Mouse (Mus musculus): Measurements from ENCODE around the gene Auts2. TPM values are rescaled to one million over a fixed set of nuclear protein-coding genes. Genes with fewer than 3 reads are reported as not detected.
A peak's percentile ranks its signal among the peaks of the same experiment; 100 is the strongest.

The Auts2 gene
- total RNA-seq, 2 experiments from 2014 or later = 101 to 109 TPM

DNA sequence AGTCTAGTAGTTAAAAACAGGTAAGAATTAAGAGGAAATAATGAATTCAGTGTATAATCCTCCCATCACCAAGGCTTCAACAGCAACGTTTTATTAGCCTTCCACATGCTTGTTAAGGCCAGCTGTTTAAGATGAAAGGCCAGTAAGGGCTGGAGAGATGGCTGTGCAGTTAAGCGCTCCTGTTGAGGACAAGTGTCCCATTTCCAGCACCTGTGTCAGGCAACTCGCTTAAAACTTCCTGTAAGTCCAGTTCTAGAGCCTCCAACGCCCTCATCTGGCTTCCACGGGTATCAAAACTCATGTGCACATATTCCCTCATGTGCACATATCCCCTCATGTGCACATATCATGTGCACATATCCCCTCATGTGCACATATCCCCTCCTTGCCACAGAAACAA, 41.1 kb downstream of the Auts2 start:
- DNase-seq (ENCODE audit: low spot score in 2 of 2) = no peak

DNA sequence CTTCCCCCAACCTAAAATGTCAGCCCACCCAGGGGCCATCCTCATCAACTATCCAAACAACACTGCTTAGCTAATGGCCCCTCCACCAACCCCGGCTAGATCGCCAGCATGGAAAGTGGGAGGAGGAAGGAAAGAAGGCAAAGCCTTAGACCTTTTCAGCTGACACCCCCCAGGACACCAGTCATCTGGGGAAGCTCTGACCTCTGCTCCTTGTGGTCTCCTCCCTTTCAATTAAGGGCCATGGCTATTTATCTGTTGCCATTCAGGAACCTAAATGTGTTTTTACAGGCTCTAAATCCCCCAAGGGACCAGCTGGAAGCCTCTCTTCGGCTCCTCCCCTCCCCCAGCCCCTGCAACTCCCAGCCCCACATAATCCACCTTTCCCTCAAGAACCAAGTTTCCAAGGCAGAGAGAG, 42.3 kb downstream of the Auts2 start:
- no peak for DNase-seq (ENCODE audit: low spot score in 2 of 2)

DNA sequence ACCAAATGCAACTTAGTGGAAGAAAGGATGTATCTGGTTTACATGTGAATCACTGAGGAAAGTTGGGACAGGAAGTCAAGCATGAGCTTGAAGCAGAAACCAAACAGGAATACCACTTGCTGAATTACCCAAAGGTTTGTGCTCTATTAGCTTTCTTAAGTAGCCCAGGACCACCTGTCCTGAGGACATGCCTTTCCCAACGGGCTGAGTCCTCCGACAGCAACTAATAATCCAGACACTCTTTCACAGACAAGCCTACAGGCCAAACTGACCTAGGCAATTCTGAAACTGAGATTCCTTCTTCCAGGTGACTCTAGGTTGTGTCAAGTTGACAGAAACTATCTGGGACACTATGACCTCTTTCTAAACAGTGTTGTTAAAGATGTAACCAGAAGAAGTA, 44.2 kb downstream of the Auts2 start:
- DNase-seq (ENCODE audit: low spot score in 2 of 2) = no peak

DNA sequence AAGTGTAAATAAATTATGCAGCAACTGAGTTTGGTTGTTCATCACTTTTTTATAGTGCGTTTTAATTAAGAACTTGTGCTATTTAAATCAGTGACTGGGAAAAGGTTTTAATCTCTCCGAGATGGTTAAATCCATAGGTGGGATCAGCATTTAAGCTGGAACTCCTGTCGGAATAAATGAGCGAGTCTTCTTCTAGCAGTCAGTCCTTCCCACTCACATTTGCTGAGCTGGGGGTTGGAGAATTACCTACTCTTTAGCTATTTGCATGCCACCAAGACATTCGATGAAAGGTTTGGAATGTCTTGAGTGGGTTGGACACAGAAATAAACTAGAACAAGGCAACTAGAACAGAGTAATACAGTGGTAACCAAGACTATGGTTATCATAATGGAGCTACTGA, 45.1 kb downstream of the Auts2 start:
- DNase-seq (ENCODE audit: low spot score in 2 of 2) = peak in 1 of 2 experiments; percentile 10

DNA sequence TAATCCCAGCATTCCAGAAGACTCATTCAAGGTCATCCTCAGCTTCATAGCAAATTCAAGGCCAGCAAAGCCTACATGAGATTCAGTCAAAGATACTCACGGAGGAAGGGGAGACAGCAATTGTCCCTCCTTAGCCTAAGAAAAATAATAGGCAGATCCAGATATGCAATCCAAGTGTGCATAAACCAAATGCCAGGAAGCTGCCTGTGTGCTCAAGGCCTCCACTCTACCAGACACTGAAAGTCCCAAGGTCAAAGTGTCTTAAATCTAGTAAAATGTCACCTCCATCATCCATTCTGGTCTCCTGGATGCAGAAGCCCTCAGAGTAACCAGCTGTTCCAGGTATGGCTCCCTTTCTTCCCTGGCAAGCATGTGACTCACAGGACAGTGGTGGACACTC, 50.4 kb downstream of the Auts2 start:
- DNase-seq (ENCODE audit: low spot score in 2 of 2) = no peak

DNA sequence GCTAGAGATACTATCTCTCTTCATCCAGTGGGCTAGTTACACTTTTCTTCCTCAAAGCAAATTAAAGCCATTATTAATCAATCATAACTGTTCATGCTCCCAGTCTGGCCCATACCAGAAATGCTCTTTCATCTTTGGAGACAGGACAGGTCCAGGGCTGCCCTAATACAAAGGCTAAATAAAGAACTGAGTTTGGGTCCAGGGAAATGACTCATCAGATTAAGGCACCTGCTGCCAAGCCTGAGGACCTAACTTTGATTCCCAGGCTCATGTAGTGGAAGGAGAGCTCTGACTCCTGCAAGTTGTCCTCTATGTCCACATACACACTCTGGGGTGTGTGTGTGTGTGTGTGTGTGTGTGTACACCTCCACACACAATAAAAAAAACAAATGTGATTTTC, 51.1 kb downstream of the Auts2 start:
- DNase-seq (ENCODE audit: low spot score in 2 of 2) = no peak

DNA sequence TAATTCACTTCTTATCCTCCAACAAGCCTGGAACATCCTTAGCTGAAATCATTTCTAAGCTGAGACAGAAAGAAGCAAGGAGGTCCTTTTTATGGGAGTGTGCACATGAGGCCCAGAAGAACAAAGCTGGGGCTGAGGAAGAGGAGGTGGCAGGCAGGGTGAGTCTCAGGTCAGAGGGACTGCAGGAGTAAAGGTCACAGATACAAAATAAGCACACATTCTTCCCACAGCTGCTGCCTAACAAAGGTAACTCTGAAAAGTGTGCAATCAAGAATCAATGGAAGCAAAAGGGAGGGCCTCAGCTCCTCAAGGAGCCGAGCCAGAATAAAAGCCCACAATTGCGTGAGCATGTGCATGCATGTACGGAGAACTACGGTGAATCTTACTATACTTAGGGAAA, 51.6 kb downstream of the Auts2 start:
- no peak for DNase-seq (ENCODE audit: low spot score in 2 of 2)

DNA sequence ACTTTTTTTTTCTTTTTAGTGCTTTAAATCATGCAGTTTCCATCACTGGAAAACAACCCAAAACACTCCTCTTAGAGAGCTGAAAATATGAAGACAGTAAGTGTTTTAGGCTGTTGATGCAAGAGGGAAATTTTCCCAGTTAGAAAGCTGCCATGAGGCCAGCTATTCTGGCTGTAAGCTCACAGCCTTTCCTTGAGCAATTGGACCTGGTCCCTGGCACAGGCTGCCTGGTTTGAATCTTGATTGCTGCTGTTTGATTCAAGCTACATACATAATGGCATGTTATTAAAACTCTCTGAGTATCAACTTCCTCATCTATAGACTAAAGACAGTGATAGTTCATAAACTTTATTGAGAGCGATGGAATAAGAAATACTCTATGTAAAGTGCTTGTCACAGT, 52.8 kb downstream of the Auts2 start:
- no peak for DNase-seq (ENCODE audit: low spot score in 2 of 2)

DNA sequence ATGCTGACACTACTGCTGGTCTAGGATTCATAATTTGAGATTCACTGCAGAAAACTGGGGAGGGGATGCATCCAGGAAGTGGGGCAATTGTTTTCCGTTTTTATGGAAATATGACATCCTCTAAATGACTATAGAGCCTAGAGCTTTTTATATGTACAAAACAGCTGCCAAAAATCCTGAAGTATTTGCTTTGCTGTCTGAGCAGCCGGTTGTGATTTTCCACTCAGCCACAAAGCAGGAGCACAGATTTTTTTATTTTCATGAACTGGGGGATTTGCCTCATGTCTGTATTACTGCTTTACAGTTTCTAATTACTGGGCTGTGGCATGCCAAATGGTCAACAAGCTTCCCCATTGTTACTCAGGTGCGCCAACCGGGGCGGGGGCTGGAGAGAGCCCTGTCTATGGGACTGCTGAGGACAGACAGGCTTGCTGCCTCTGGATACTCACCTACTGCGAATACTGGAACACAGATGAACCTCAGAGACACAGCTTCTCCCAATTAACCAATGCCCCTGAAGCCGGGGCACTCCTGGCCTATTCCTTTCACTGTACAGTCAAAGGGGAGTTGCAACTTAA, 53.3 kb downstream of the Auts2 start:
- DNase-seq (ENCODE audit: low spot score in 2 of 2) = no peak

DNA sequence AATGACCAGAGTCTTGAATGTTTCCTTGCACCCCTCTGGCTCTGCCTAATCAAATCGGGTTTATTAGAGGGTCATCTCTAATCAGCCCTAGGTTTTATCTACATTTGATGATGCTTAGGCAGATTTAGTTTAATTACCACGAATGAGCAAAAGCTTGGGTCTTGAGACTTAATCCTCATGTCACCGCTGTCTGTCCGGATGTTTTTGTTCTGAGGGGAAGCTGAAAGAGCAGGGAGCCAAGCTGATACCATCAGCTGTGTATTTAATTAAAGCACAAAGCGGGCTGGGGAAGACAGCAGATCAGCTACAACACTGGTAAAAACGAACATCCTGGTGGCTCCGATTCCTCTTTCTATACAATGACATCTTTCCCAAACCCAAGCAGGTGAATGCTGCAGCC, 56.3 kb downstream of the Auts2 start:
- DNase-seq (ENCODE audit: low spot score in 2 of 2) = no peak

DNA sequence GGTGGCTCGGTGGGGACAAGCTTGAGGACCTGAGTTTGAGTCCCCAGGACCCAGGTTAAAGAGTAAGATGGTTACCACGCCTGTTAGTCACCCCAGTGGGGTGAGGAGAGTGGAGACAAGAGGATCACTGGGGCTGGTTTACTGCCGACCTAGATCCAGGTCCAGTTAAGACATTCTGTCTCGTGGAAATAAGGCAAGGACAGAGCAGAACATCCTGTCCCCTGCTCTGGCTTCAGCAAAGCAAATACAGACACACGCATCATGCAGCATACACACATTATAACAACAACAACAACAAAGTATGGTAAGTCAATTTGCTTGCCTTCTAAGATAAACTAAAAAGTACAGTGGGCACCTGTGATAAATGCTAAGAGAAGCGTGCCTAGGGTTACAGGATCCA, 57.1 kb downstream of the Auts2 start:
- no peak for DNase-seq (ENCODE audit: low spot score in 2 of 2)

DNA sequence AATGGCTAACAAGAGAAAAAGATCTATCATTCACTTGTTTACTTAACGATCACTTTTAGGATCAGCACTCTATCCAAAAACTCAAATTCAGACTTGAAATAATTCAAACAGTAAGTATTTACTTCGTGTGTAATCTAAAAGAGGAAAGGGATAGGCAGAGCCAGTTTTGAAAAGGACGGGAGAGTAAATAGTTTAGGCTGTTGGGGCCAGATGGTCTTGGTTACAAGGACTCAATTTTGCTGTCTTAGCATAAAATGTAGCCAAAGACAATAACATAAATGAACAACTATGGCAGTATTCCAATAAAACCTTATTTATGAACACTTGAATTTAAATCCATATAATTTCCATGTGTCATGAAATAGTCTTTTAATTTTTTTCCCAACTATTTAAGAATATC, 57.7 kb downstream of the Auts2 start:
- DNase-seq (ENCODE audit: low spot score in 2 of 2) = no peak

DNA sequence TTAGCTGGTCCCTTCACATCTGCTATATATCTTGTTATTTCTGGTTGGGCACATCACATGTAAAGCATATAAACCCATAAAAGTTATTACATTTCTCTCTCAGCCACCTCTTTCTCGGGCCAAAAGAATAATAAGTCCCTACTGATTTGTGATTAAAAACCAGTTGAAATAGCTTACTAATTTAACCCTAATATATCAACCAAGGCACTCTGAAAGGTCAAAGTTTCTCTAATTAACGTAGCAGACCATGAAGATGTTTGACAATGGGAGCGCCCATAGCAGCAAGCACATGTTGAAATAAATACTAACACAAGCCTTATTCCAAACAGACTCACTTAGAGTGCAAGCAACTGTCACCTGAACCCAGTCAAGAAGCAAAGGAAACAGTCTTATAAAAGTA, 61.7 kb downstream of the Auts2 start:
- DNase-seq (ENCODE audit: low spot score in 2 of 2) = no peak

DNA sequence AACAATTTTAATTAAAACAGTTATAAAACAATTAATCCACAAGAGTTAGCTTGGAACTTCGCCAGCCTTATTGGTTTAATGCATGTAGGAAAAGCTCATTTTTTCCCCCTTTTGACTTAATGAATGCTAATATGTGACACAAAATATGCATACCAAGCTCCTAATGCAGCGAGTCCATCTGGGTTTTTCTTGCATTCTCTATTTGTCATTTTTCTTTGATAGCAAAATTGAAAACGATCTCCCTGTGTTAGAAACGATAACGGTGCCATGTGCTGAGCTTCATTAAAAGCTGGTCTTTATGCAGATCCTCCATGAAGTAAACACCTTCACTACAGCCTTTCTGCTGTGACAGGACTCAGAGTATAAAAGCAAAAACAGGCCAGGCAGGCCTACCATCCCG, 62.7 kb downstream of the Auts2 start:
- no peak for DNase-seq (ENCODE audit: low spot score in 2 of 2)

DNA sequence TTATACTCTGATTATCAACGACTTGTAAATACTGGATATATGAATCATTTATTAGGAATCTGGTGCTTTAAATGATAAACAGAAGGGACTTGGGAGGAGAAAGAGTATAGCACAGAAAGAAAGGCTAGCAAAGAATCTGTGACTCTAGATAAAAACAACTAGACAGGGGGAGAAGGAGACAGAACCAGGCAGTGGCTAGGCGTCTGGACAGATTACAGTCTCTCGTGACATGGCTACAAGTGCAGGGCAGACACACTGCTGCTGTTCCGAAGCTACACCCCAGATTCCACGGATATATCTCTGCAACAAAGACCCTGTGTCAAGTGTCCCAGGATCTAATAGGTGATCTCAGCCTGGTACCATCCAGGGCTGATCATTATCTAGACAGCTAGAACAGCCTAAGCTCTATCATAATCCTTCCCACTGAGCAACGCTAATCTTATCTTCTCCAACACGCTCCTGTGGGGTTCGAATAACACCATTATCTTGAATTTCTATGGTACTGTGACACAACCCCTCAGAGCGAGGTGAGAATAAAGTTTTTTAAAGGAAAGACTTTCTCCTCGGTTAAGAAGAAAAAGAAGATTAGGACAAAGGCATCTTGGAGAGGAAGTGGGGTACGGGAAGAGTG, 63.8 kb downstream of the Auts2 start:
- no peak for DNase-seq (ENCODE audit: low spot score in 2 of 2)

DNA sequence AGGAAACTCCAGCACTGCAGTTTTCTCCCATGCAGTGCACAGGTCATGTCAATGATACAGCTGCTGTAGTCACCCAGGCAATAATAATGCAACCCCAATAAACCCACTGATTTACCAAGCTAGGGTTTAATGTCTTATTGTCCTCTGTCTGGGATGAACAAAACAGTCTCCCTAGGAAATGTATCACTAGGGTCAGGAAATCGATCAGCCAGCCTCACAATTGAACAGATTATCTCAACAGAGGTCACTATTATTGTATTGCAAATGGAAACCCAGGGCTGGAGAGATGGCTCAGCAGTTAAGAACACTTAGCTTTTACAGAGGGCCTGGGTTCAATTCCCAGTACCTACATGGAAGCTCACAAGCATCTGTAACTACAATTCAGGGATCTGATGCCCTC, 65.6 kb downstream of the Auts2 start:
- no peak for DNase-seq (ENCODE audit: low spot score in 2 of 2)

DNA sequence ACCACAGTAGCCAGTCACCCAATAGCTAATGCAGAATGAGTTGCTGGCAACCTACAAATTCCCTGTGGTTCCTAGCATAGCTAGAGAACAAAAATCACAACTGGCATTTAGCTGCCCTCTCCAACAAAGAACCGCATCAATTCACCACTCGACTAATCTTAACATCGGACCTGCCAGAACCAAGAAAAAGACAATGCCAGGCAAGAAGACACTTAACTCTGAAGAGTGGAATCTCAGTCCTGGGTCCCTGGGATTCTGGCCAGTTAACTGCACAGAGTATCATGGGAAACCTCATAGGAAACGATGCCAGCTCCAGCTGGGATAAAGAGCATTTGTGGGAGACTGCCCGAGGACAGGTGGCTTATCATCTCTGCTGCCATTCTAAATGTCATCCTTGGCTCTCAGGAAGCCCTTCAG, 70.2 kb downstream of the Auts2 start:
- no peak for DNase-seq (ENCODE audit: low spot score in 2 of 2)

DNA sequence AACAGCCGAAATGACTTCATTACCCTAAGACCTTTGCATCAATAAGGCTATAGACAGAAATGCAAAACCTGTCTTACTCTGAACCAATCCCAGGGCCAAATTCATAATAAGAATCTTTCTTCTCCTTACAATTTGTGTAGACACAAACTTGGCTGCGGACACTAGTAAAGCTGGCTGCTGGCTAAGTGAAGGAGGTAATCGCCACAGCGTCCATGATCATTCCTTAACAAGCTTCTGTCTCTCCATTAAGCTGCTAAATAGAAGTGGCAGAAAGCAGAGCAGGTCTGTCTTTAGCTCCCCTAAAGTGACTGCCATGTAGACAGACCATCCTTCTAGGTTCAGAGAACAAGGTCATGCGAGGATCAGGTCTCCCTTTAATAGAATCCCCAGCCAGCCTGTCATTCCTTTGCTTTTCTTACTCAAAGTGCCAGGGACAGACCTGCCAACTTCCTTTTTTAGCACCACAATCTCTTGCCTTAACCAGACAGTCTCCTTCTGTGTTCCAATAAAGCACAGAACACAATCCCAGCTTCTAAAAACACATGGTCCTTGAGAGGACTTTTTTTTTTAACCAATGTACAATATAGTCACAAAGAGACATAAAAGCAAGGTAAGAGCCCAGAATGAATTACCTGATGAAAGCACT, 70.8 kb downstream of the Auts2 start:
- DNase-seq (ENCODE audit: low spot score in 2 of 2) = no peak

DNA sequence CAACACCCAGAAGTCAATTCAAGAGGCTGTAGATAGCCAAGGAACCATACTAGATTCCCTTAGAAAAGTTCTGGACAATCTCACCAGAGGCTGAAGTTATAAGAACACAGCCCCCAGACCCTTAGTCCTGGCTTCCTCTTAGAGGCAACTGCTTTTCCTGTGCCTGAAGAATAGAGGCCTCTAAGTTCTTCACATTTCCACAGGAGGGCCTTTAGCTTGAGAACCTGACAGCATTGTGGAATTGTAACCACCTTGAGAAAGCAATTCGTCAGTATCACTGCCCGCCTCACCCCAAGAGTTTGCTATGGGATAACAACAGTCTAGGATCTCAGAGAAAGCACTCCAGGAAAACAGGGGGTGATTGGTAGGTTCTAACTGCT, 75.8 kb downstream of the Auts2 start:
- DNase-seq (ENCODE audit: low spot score in 2 of 2) = no peak

DNA sequence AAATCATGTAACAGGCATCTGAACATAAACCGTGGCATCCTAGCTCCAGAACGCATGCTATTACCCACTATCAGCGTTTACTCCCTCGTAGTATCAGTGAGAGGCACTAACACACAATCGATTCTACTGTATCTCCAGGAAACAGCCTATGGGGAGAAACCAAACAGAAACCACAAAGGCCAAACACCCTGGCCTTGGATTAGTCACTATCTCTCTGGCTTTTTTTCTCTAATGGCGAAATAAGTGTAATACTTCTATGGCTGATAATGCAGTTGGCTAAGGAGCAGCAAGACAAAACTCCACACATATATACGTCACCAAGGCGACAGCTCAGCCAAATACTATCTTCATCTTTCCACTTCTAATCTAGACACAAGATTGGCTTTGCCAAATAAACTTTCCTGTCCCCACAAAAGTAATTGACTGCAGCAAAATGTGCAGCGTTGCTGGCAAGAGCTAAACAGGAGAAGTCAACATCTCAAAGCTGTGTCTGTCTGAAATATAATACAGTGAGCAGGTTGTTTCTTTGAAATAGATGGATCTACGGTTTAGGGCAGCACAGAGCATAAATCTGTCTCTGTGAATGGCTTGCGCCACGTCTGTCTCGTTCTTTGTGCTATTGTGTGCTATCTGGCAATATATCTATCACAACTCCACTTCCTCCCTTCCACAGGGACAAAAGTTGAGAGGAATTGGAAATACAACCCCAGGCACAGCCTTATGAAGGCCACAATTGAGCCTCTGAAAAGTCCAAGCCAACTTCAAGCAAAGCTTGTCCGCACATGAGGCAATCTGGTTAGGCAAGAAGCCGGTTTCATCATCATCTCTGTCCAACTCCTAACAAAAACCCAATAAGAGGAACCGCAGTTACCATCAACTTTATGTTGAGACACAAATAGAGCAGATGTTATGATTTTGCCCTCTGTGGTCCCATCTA, 76.4 kb downstream of the Auts2 start:
- no peak for DNase-seq (ENCODE audit: low spot score in 2 of 2)

DNA sequence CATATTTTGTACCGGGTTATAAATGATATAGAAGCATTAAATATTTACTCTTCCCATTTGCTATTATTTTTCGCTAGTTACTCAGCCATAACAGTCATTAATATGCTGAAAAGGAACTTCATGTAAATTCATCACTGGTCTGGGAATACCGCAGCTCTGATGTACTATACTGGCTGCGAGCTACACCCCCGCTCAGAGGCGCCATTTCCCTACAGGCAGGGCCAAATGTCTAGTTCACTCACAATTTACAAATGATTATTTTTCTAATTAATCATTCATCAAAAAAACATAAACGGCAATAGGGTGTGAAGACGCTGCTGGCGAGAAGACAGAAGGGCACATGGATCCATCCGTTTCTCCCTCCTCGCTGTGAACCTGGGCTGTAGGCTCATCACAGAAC, 80.6 kb downstream of the Auts2 start:
- no peak for DNase-seq (ENCODE audit: low spot score in 2 of 2)

DNA sequence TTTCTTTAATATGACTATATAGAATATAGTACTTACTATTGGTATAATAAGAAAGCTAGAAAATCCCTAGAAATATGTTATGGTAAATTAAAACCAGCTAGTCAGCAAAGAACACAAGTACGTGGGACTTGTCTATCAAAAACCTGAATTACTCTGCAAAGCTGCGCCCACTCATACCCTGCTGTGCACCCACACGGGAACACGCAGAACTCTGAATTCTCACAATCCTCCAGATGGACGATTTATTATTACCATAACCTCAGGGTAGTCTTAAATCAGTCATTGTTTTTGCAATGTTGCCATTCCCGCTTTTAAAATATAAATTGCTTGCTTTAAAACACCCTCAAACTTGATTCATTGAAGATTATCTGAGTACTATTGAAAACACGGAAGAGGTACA, 84.6 kb downstream of the Auts2 start:
- peak; percentile 57 to 81 for DNase-seq (ENCODE audit: low spot score in 2 of 2)

All from left cerebral cortex, adult 18-20 months (tissue).